Mouse (Mus musculus) liver, adult 2 months (tissue): ENCODE results near the gene Dgat2. TPM values are rescaled to one million over a fixed set of nuclear protein-coding genes. Genes with fewer than 3 reads are reported as not detected.

Experiments used
- DNase-seq: peaks from one replicate; pipeline ENCODE4 v3.0.0-alpha.2; 2011; ENCODE audit warnings: low read depth, low spot score; ENCODE audit errors: extremely low read depth
- H3K27ac ChIP-seq: fragments of 200-500 bp; replicated peaks from 2 replicates; pipeline ENCODE4 v1.5.1; 2012; ENCODE audit warnings: low read depth, mild to moderate bottlenecking, control low read depth, inconsistent platforms, low read length; ENCODE audit not compliant: insufficient read depth
- H3K27me3 ChIP-seq: fragments of 200-500 bp; 2 replicates; pipeline ENCODE4 v1.6.1; 2012; ENCODE audit warnings: mild to moderate bottlenecking, moderate library complexity, low read length, inconsistent platforms; ENCODE audit not compliant: control insufficient read depth, insufficient read depth
- H3K36me3 ChIP-seq: fragments of 200-500 bp; 2 replicates; pipeline ENCODE4 v1.6.1; 2012; ENCODE audit warnings: low read length, inconsistent platforms; ENCODE audit not compliant: control insufficient read depth, insufficient read depth
- H3K4me1 ChIP-seq: fragments of 200-500 bp; 2 replicates; pipeline ENCODE4 v1.6.1; 2011; ENCODE audit warnings: low read length; ENCODE audit not compliant: control insufficient read depth, insufficient read depth
- H3K4me3 ChIP-seq: fragments of 200-500 bp; 2 replicates; pipeline ENCODE4 v1.5.1; 2011; ENCODE audit warnings: low read depth, mild to moderate bottlenecking, control low read depth, low read length, moderate library complexity; ENCODE audit not compliant: insufficient read depth
- H3K79me2 ChIP-seq: fragments of 200-500 bp; 2 replicates; pipeline ENCODE4 v1.6.1; 2012; ENCODE audit warnings: inconsistent platforms, mild to moderate bottlenecking, low read length, moderate library complexity; ENCODE audit not compliant: control insufficient read depth, insufficient read depth
- H3K9ac ChIP-seq: fragments of 200-500 bp; 2 replicates; pipeline ENCODE4 v1.6.1; 2012; ENCODE audit warnings: low read depth, mild to moderate bottlenecking, control low read depth, inconsistent platforms, low read length
- CTCF ChIP-seq: fragments of 200-500 bp; IDR thresholded peaks from 2 replicates; pipeline ENCODE4 v1.5.1; 2011; ENCODE audit warnings: low read depth, low read length, control low read depth
- POLR2A ChIP-seq: fragments of 200-500 bp; IDR thresholded peaks from 2 replicates; pipeline ENCODE4 v1.6.1; 2011; ENCODE audit warnings: low read length, control low read depth; ENCODE audit not compliant: insufficient read depth; ENCODE audit errors: extremely low read depth
- WGBS: fragments of 180-500 bp; shearing (Covaris S2); methylation state at CpG from one replicate; pipeline ENCODE4 v1.1.7; 2018; 5-methylcytosine and 5-hydroxymethylcytosine counted together
- polyA plus RNA-seq: library from polyadenylated mRNA; depleted of rRNA; stranded (reverse); fragments of >200 nt; gene quantifications from 2 replicates; pipeline ENCODE4 v1.2.3, GENCODE M21; 2012
- total RNA-seq: library from RNA; depleted of rRNA; stranded (reverse); fragments of >200 nt; gene quantifications from 2 replicates; pipeline ENCODE4 v1.2.3, GENCODE M21; 2014

Gene Dgat2
- total and polyA plus RNA-seq, 2 experiments: 464 to 610 TPM

- TF ChIP-seq POLR2A: no peak
- TF ChIP-seq CTCF: no peak
- peak; percentile 73 for DNase-seq
- no peaks in the 10 kb centered on the region for H3K27me3 ChIP-seq
- peaks cover 81% of the 10 kb centered on the region for H3K4me1 ChIP-seq
- H3K36me3 ChIP-seq: peaks cover 12% of the 10 kb centered on the region; the same call in 1 of the 2 replicates
- H3K4me3 ChIP-seq: no peak overlapping the region
- H3K27ac ChIP-seq: peak overlapping the region; percentile 93
- no peak overlapping the region for H3K9ac ChIP-seq
- WGBS: 31% methylated on average over 6 of the region's 6 CpGs
- peaks cover 27% of the 10 kb centered on the region for H3K79me2 ChIP-seq
Observed at GRCm38 (mm10) chr7:99172898-99173297, 9.6 kb downstream of the Dgat2 start.

GRCm38 (mm10) chr7:99171730-99172463, 10.6 kb downstream of the Dgat2 start:
- Histone ChIP-seq H3K36me3 (peaks cover 18% of the 10 kb centered on the region; the same call in 1 of the 2 replicates), H3K4me3 (no peak overlapping the region), H3K27ac (peak overlapping the region; percentile 93), H3K4me1 (peaks cover 77% of the 10 kb centered on the region), H3K9ac (peak overlapping the region; percentile 15), H3K79me2 (peaks cover 19% of the 10 kb centered on the region; the same call in 1 of the 2 replicates), H3K27me3 (no peaks in the 10 kb centered on the region)
- WGBS: 38% methylated on average over 10 of the region's 10 CpGs
- peak; percentile 73 for DNase-seq
- TF ChIP-seq POLR2A: no peak
- no peak for TF ChIP-seq CTCF

DNA sequence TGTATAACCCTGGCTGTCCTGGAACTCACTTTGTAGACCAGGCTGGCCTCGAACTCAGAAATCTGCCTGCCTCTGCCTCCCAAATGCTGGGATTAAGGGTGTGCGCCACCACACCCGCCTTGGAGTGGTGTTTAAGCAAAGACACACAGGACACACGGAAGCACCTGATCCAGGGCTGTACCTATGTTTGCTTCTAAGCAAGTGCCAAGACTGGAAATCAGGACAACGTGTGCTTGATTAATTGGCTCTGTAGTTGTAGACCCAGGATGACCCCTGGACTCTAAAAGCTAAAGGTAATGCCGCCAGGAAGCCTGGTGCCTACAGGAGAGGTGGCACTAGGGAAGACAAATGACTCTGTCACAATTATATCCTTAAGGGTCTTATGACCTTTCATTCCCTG, 12.0 kb downstream of the Dgat2 start:
- Histone ChIP-seq H3K4me3 (no peak overlapping the region), H3K4me1 (peaks cover 78% of the 10 kb centered on the region), H3K27me3 (no peaks in the 10 kb centered on the region), H3K36me3 (peaks cover 19% of the 10 kb centered on the region), H3K9ac (no peak overlapping the region), H3K27ac (peak overlapping the region; percentile 93), H3K79me2 (peaks cover 9% of the 10 kb centered on the region; the same call in 1 of the 2 replicates)
- DNase-seq: peak; percentile 99
- TF ChIP-seq CTCF: no peak
- TF ChIP-seq POLR2A: no peak
- WGBS: 12% methylated on average over 6 of the region's 6 CpGs

DNA sequence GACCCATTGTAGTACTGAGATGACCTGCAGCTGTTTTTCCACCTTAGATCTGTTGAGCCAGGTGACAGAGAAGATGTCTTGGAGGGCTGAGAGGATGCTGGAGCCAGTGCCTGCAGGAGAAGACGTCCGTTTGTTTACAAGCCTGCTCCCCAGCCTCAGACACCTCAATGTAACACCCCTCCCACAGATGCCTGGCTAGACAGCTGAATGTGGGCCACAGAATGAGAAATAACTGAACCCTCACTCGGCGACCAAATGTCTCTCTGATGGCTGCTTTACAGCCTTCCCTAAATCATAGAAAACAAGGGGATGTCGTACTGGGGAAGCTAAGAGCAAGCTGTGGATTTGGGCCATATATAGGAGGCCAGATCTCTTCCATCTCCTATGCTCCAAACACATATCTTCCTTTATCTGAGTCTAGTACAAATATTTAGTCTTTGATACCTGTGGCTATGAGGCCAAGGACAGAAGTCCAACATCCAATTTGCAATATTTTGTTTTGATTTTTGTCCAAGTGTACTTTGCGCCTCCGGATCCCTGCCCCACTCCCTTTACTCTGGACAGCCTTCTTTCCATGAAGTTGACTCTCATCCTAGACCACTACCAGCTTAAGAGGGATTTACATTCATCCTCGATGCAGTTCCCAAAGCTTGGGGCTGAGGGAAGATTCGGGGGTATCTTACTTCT, 12.7 kb downstream of the Dgat2 start:
- H3K79me2 ChIP-seq: peaks cover 2% of the 10 kb centered on the region; the same call in 1 of the 2 replicates
- H3K9ac ChIP-seq: peak overlapping the region; percentile 71
- no peaks in the 10 kb centered on the region for H3K27me3 ChIP-seq
- peak; percentile 95 for DNase-seq
- WGBS: 27% methylated on average over 9 of the region's 9 CpGs
- no peak overlapping the region for H3K4me3 ChIP-seq
- peak overlapping the region; percentile 99 for H3K27ac ChIP-seq
- TF ChIP-seq POLR2A: no peak
- H3K36me3 ChIP-seq: peaks cover 24% of the 10 kb centered on the region
- peaks cover 78% of the 10 kb centered on the region for H3K4me1 ChIP-seq

- peak; percentile 17; the same call in 1 of the 2 replicates for TF ChIP-seq POLR2A
- no peak for TF ChIP-seq CTCF
- Histone ChIP-seq H3K36me3 (peaks cover 33% of the 10 kb centered on the region), H3K79me2 (peaks cover under 1% of the 10 kb centered on the region; the same call in 1 of the 2 replicates), H3K4me3 (no peak overlapping the region), H3K9ac (peak overlapping the region; percentile 71), H3K4me1 (peaks cover 78% of the 10 kb centered on the region), H3K27ac (peak overlapping the region; percentile 99), H3K27me3 (no peaks in the 10 kb centered on the region)
- peak; percentile 92 for DNase-seq
- 20% methylated on average over 6 of the region's 6 CpGs for WGBS
Observed at GRCm38 (mm10) chr7:99168756-99169155, 13.8 kb downstream of the Dgat2 start.
